Mouse (Mus musculus): Measurements from ENCODE around the gene Ankrd9. TPM values are rescaled to one million over a fixed set of nuclear protein-coding genes. Genes with fewer than 3 reads are reported as not detected.
A peak's percentile ranks its signal among the peaks of the same experiment; 100 is the strongest.

Ankrd9 gene
- total and polyA plus RNA-seq, 3 experiments: 13.8 to 26.0 TPM; not detected in 1

GRCm38 (mm10) chr12:110974295-110974694 lies 4.5 kb downstream of the Ankrd9 start:
- Histone ChIP-seq H3K4me1 (ENCODE audit: control insufficient read depth in 1 of 2, insufficient read depth in 2 of 2, low read length in 2 of 2) (peaks cover 30 to 52% of the 10 kb centered on the region in 2 experiments), H3K9ac (ENCODE audit: control insufficient read depth, low read depth, low read length, poor library complexity, severe bottlenecking) (no peak overlapping the region; the same call in 1 of the 2 replicates), H3K36me3 (ENCODE audit: control insufficient read depth in 1 of 2, insufficient read depth in 2 of 2, low read length in 2 of 2) (peaks cover 0 to 40% of the 10 kb centered on the region in 2 experiments; a peak in 2 of 4 replicates), H3K9me3 (replicated peaks; ENCODE audit: insufficient read depth, low read length) (no peaks in the 10 kb centered on the region), H3K4me3 (ENCODE audit: control insufficient read depth in 1 of 2, insufficient read depth in 1 of 2, low read depth in 2 of 2, low read length in 2 of 2) (no peak overlapping the region), H3K27me3 (ENCODE audit: control insufficient read depth in 1 of 2, insufficient read depth in 2 of 2, low read length in 2 of 2) (no peaks in the 10 kb centered on the region), H3K27ac (ENCODE audit: control insufficient read depth, low read depth, low read length) (peak overlapping the region; percentile 81), H3K79me2 (ENCODE audit: control insufficient read depth, insufficient read depth, low read length, poor library complexity) (peaks cover 12% of the 10 kb centered on the region)
- peak; percentile 96 to 98 for TF ChIP-seq EP300 (IDR thresholded peaks at IDR 0.05; ENCODE audit: low read depth in 1 of 2, low read length in 2 of 2)
- TF ChIP-seq MAZ (IDR thresholded peaks at IDR 0.05; ENCODE audit: low read depth, low read length): peak; percentile 34; the same call in 1 of the 2 replicates
- TF ChIP-seq TBP (IDR thresholded peaks at IDR 0.05; ENCODE audit: low read depth, low read length): 0 out of 2 replicates have a peak, but pooled peaks have one; percentile 9
- peak; percentile 98 for TF ChIP-seq RCOR1 (IDR thresholded peaks at IDR 0.05; ENCODE audit: low read depth, low read length)
- TF ChIP-seq UBTF (IDR thresholded peaks at IDR 0.05; ENCODE audit: borderline replicate concordance, insufficient read depth, low read depth, low read length): no peak
- TF ChIP-seq ETS1 (IDR thresholded peaks at IDR 0.05; ENCODE audit: low read depth, low read length): peak; percentile 91
- no peak for TF ChIP-seq JUND (IDR thresholded peaks at IDR 0.05; ENCODE audit: low read depth, low read length)
- peak; percentile 81 for TF ChIP-seq SIN3A (IDR thresholded peaks at IDR 0.05; ENCODE audit: low read length)
- peak; percentile 100 for TF ChIP-seq TAL1 (IDR thresholded peaks at IDR 0.05; ENCODE audit: low read length)
- 0 out of 2 replicates have a peak, but pooled peaks have one; percentile 37 for TF ChIP-seq HCFC1 (IDR thresholded peaks at IDR 0.05; ENCODE audit: low read depth, low read length)
- TF ChIP-seq NELFE (IDR thresholded peaks at IDR 0.05; ENCODE audit: low read depth, low read length): no peak
- no peak for TF ChIP-seq E2F4 (IDR thresholded peaks at IDR 0.05; ENCODE audit: borderline replicate concordance, low read depth, low read length)
- TF ChIP-seq GATA1 (IDR thresholded peaks at IDR 0.05; ENCODE audit: low read depth, low read length): peak; percentile 97
- TF ChIP-seq MYB (IDR thresholded peaks at IDR 0.05; ENCODE audit: low read depth, low read length): peak; percentile 69
- peak; percentile 33; the same call in 1 of the 2 replicates for TF ChIP-seq ELF1 (IDR thresholded peaks at IDR 0.05; ENCODE audit: low read depth, low read length)
- no peak; the same call in 1 of the 2 replicates for TF ChIP-seq ZMIZ1 (IDR thresholded peaks at IDR 0.05; ENCODE audit: low read depth, low read length)
- TF ChIP-seq MAFK (IDR thresholded peaks at IDR 0.05; ENCODE audit: borderline replicate concordance, low read depth, low read length): peak; percentile 64; the same call in 1 of the 2 replicates
- TF ChIP-seq TCF12 (IDR thresholded peaks at IDR 0.05; ENCODE audit: low read depth, low read length): peak; percentile 99
- TF ChIP-seq CHD1 (IDR thresholded peaks at IDR 0.05; ENCODE audit: low read depth, low read length): no peak
- no peak for TF ChIP-seq USF2 (IDR thresholded peaks at IDR 0.05; ENCODE audit: borderline replicate concordance in 1 of 2, insufficient read depth in 1 of 2, low read depth in 1 of 2, low read length in 2 of 2)
- TF ChIP-seq BHLHE40 (IDR thresholded peaks at IDR 0.05; ENCODE audit: borderline replicate concordance, low read depth, low read length): peak; percentile 90
- peak; percentile 39; the same call in 1 of the 2 replicates for TF ChIP-seq ZNF384 (IDR thresholded peaks at IDR 0.05; ENCODE audit: low read depth, low read length)
- peak; percentile 71 for TF ChIP-seq POLR2AphosphoS2 (IDR thresholded peaks at IDR 0.05; ENCODE audit: low read length)
- peak; percentile 70 for TF ChIP-seq MAX (IDR thresholded peaks at IDR 0.05; ENCODE audit: low read length)
- peak; percentile 77 for TF ChIP-seq USF1 (IDR thresholded peaks at IDR 0.05; ENCODE audit: low read depth, low read length)
- no peak for TF ChIP-seq ZKSCAN1 (IDR thresholded peaks at IDR 0.05; ENCODE audit: low read depth, low read length)
- no peak; a peak in 1 of 4 replicates for TF ChIP-seq POLR2A (IDR thresholded peaks at IDR 0.05; ENCODE audit: control insufficient read depth in 1 of 2, insufficient read depth in 1 of 2, low read depth in 1 of 2, low read length in 2 of 2, poor library complexity in 1 of 2)
- TF ChIP-seq CTCF (IDR thresholded peaks at IDR 0.05 in 2 of 3, conservative IDR thresholded peaks at IDR 0.05 in 1 of 3; ENCODE audit: control insufficient read depth in 1 of 3, insufficient read depth in 1 of 3, low read depth in 2 of 3, low read length in 3 of 3, poor library complexity in 1 of 3, severe bottlenecking in 1 of 3): no peak
- 0 out of 2 replicates have a peak, but pooled peaks have one; percentile 53 for TF ChIP-seq MYC (IDR thresholded peaks at IDR 0.05; ENCODE audit: low read depth, low read length)
- TF ChIP-seq MXI1 (IDR thresholded peaks at IDR 0.05; ENCODE audit: low read depth, low read length): peak; percentile 48; the same call in 1 of the 2 replicates
- peak; percentile 93 for DNase-seq (ENCODE audit: low read depth, low spot score)
